Mouse (Mus musculus) megakaryocyte-erythroid progenitor cell, adult 5-6 weeks (primary cell): ENCODE results near the gene Ncoa1. TPM values are rescaled to one million over a fixed set of nuclear protein-coding genes. Genes with fewer than 3 reads are reported as not detected.
"Not testable (repeated sequence)": the region's sequence is repeated elsewhere in the genome, so short reads cannot be mapped to it uniquely, and the experiment has no call there.

Source experiments
- ATAC-seq: replicated peaks from 2 replicates; pipeline ENCODE4 v1.8.0; 2016; ENCODE audit warnings: mild to moderate bottlenecking, inconsistent platforms; ENCODE audit not compliant: severe bottlenecking, poor library complexity, low FRiP score, low TSS enrichment
- total RNA-seq, 2 experiments: library from RNA; stranded (forward) in 1 of 2; stranded (reverse) in 1 of 2; fragments of 200-1000, 215-1000 nt in 1 of 2; fragments of >200 nt in 1 of 2; fragmentation: Nextera tagmentation in 1 of 2; gene quantifications; 2 replicates each; pipeline ENCODE4 v1.2.3; 2014 to 2017

Ncoa1 gene
- total RNA-seq, 2 experiments from 2014 or later = 11.2 to 11.9 TPM

DNA sequence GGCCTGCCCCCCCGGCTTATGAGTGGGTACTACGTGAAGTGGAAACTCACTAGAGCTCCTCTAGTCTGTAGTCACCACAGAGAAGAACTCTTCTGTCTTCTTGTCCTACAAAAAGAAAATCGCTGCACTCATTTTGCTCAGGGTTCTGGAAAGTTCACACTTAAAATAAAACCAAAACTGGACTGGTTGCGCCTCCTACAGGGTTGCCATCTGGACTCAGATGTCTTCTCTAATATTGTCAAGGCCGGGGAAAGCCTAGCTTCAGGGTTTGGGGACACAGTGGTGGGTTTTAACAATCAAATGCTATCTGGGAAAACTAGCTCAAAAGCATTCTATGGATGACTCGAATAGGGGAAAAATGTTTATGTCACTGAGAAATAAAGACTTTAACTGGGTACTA, 227.2 kb downstream of the Ncoa1 start:
- ATAC-seq = no peak

DNA sequence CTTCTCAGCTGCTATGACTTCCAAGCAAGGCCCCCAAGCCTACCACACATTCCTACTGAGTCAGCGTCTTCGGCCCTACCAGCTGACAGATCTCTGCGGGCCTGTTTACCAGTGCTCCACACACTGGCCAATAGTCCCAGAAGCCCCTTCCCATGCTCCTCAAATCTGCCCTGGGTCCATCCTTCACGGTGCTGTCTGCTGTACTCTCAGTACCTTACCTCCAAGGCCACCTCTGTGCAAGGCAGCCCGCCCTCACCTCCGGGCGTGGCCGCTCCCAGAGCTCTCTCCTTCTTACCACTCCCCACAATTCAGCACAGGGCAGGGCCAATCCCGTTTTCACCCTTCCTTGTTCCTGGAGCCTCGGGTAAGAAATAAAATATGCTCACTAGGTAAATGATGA, 231.2 kb downstream of the Ncoa1 start:
- ATAC-seq = no peak

DNA sequence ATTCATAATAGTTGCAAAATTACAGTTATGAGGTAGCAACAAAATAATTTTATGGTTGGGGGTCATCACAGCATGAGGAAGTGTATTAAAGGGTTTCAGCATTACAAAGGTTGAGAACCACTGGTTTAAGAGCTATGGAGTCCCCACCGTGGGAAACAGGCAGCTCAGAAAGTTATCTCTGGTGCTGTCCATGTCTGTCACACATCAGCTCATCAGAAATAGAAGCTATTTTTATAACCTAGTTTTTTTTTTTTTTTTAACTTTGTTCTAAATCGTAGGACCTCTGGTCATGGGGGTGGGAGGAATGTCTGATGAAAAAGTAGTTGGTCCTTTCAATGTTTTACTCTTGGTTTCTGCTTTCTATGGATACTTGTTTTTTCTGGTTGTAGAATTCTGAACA, 233.2 kb downstream of the Ncoa1 start:
- ATAC-seq = no peak

DNA sequence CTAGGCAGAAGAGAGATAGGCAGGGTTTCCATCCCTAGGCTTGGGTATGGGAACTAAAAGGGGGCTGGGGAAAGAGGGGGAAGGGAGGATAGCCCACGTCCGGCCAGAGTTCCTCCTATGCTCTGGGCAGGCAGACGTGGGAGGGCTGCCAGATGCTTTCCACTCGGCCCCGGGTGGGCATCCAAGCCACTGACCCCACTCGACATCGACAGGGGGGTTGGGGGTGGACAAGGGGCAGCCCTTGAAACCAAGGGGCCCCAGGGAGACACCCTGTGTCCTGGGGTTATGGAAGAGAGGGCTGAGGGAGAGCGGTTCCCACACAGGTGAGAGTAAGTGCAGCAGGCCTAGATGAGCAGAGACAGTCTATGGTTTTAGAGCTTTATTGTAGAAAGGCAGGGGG, 236.7 kb downstream of the Ncoa1 start:
- not testable (repeated sequence) for ATAC-seq

DNA sequence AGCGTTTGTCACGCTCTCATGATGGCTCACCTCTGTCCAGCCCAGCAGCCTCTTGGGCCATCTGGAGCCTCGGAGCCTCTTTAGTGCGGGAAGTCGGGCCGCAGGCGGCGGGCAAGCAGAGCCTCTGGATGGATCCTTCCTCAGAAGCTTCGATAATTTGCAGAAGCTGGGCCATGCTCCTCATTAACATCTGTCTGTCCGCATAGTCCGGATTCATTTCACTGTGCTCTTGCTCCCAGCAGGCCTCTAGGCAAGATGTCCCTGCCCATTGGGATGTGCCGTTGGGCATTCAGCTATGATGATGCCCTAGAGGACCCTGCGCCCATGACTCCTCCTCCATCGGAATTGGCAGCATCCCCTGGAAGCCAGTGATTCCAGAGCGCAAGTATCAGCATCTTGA, 239.5 kb downstream of the Ncoa1 start:
- no peak for ATAC-seq

DNA sequence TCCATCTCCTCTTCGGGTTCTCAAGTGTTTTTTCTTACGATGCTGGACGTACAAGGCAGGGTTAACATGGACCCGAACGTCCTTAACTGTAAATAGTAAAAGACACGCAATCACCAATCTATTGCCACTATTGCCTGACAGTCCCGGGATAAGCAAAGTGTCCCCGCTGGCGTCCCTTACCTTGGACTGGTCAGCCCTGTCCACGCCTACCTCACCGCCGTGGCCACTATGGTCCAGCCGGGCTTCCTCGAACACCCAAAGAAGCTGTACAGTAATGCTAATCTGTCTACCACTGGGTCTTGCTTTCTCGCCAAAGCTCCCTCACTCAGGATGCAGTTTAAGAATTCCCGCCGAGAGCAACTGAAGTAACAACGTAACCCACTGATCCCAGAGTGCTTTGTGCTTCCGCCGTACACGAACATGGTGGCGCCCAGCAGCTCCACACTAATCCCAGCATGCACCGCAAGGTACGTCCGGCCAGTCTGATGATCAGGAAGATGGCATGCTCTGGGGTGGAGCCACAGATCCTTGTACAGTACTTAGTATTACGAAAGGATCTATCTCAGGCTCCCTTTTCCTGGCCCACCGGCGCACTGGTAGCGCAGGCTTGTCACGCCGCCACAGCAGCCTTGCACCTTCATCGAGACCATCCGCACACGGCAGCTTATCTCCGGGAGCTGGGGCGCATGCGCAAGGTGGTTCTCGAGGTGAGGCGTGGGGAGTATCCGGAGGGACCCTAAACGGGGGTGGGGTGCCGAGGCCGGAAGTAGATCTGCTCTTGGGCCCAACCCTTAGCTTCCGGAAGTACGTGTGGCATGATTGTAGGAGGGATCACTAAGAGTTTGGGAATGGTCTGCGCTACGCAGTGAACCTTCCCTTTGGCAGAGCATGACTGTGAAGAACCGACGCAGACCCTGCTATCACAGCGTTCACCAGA, 243.1 kb downstream of the Ncoa1 start, which contains the start of the genes Ptrhd1 and Cenpo:
Gene Ptrhd1 (plus strand): TSS at position 456 of the 937 bp plus-strand sequence.
Gene Cenpo (minus strand): TSS at position 723 of the 937 bp plus-strand sequence.
- peak; percentile 96 for ATAC-seq

DNA sequence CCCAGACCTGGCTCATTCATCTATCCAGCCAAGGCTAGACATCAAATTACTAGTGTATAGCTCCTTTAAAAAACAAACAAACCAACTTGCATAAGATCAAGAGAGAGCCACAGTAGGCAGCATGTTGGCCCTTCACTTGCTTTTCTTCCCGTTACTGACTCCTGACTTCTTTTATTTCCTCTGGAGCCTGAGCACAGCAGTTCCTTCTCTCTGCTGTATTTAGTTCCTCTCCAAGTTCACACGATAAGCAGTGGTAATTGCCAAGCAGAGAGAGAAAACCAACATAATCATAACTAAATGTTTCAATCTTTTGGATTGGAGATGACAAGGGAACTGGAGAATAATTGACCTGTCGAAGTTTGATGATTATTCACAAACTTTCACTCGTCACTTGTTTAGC, 244.2 kb downstream of the Ncoa1 start:
- ATAC-seq = no peak

DNA sequence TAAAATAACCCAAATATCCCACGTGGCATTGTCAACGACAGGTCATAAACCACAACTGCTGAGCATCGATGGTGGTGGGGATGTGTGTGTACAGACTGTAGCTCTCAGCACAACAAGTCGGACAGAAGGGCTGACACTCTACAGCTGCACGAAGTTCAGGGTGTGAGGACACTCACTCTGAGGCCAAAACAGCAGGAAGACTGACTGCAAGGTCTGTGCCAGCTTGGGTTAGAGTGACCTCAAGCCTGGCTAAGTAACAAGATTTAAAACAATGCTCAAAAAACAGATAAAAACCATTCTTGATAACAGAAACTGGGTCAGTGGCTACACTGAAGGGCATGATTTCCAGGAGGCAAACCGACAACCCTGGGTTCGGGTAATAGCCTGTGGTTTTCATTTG, 246.8 kb downstream of the Ncoa1 start:
- ATAC-seq = no peak

DNA sequence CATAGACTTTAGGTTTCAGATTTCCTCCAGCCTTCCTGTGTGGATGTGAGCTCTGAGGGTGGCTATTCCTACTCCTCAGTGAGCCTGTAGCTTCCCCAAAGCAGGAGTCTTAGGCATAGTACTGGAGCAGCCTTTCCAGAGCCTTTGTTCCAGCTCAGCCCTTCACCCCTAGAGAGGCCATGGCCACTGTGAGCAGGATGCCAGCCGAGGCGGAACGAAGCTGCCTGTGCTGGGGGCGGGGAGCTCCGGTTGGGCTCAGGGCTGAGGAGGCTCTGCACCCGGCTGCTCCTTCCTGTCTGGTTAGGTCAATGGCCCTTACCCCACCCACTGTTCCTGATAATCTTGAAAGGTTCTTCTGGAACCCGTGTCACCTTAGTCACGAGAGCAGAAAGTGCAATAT, 264.1 kb downstream of the Ncoa1 start:
- ATAC-seq = no peak

DNA sequence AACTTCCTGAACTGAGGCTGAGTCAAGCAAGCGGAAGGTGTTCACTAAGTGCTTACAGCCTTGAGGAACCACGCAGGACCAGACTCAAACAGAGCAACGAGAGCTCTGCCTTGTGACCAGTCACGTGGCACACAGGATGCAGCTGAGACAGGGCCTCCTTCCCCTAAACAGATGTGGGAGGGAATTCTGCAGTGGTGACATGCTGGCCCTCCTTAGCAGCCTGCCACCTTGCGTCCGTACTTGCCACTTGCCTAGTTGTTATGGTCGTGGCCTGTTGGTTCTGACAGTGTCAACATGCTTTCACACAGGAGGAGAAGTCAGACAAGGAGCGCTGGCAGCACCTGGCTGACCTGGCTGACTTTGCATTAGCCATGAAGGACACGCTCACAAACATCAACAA, 265.8 kb downstream of the Ncoa1 start:
- no peak for ATAC-seq

DNA sequence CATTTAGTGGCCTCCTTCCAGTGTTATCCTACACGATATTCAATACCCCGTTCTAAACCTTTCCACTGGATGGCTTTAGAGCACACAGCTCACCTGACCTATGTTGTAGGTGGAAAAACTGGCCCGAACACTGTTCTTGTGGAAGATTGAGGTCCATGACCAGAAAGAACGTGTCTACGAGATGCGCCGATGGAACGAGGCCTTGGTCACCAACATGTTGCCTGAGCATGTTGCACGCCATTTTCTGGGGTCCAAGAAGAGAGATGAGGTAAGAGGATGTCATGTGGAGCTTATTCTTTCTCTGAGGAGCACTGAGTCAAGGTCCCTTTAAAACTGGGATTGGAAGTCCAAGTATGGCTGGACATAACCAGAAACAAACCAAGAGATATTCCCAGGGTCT, 267.8 kb downstream of the Ncoa1 start:
- ATAC-seq = no peak

DNA sequence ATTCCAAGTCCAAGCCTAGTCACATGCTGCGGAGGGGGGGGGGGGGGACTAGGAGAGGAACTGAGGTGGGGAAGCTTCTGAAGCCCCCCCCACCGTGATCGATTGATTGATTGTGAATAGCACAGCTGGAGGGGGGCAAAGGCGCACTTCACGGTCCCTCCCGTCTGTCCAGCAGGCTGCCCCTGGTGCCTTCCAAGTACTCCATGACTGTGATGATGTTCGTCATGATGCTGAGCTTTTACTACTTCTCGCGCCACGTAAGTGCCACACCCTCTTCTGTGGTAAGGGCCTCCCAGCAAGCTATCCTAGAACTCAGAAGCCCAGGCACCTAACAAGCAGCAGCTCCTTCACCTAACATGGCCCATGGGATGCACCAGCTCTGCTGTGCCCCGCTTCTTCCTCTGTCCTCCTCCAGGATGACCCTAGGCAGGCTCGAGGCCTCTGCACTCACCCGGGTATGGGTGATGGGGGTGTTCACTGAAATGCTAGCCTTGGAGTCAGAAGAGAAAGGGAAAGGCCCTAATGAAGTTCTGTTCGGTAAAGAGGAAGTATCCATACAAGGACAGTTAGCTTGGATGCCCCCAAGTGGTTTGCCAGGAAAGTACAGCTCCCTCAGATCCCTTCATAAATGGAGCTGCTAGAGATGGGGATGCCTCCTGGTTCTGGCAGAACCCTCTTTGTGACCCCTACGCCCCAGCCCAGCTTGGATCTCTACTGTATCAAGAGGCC, 268.4 kb downstream of the Ncoa1 start:
- peak; percentile 74 for ATAC-seq

DNA sequence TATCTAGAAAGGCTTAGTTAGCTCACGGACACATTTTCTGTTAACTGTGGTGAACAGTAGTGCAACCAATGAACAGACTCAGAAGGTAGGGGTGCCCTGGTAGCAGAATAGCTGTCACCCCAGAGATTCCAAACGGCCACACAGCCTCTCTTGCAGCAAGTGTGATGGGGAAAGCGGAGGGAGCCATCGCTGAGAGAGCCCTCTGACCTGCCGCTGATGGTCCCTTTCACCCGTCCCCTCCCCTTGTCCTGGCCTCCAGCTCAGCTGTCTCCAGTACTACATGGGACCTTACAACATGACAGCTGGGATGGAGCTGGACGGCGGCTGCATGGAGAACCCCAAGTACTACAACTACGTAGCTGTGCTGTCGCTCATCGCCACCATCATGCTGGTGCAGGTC, 270.9 kb downstream of the Ncoa1 start:
- ATAC-seq = no peak

DNA sequence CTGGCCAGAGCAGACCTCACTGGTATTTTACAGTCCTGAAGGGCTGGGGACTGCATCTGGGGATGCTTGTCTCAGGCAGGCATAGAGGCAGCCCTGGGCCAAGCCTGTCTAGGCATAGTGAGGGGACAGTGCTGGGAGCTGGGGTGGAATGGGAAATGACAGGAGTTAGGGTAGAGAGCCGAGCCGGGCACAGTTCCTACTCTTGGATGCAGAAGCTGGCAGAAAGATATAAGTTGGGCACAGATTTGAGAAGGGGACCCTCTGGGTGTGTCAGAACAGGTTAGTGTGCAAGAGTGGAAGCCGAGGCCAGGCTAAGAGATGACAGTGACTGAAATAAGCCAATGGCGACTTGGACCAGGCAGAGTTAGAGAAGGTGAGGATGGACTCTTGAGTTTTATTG, 274.8 kb downstream of the Ncoa1 start:
- no peak for ATAC-seq

DNA sequence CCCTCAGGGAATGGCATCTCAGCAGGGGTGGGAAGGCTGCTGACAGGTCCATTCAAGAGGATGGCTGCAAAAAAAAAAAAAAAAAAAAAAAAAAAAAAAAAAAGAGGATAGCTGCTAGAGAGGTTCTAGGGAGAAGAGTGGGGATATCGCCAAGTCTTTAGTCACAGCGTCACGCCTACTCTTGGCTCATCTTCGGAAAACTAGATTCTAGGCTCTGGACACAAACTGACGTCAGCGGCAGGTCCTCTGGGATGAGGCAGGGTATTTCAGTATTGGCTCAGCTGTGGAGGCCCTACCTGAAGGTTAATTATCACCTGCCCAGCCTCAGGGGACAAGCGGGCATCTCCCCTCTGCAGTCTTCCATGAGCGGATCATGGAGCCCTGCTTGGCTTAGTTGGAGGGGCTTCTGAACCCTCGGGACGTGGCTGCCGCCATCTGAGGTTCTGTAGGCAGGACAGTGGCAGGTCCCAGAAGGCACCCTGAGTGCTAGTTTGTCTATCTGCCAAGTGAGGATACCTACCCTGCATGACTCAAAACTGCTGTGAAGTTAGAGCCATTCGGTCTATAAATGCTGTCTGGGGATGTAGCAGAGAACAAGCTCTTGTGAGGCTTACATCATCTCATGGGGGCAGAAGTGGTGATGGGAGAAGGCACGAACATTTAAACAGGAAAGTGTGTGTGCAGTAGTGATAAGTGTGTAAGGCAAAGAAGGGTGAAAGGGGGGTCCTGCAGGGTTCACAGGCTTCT, 275.4 kb downstream of the Ncoa1 start:
- ATAC-seq = no peak

DNA sequence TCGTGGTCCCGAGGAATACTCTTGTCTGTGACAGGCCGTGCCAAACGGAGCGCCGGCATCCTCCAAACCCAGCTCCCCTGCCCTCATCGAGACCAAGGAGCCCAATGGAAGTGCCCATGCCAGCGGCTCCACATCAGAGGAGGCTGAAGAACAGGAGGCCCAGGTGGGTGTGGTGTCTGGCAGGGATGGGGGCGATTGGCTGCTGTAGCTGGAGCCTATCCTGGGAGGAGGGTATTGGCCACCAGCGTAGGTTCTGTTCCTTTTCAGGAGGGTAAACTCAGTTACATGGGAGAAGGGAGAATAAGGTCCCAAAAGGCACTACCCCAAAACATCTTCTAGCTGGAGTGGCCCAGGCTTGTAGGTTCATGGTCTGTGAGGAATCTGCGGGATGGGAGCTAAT, 277.7 kb downstream of the Ncoa1 start:
- ATAC-seq = no peak

DNA sequence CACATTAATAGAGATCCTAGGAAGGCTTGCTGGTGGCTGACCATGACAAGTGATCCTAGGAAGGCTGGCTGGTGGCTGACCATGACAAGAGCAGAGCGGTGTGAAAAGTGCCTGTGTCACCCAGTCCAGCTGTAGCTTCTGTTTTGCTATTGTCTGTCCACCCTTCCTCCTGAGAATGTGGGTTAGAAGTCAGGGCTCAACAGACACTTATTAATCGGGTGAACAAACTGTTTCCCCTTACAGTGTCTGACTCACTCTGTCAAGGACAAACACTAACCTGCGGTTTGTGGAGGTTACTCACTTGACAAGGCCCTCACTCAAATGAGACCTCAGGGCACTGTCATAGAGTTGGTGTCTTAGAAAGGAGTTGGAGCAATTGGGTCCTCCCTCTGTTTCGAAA, 278.3 kb downstream of the Ncoa1 start:
- ATAC-seq = no peak
